Mouse (Mus musculus): ENCODE data around the gene Utrn. TPM values are rescaled to one million over a fixed set of nuclear protein-coding genes. Genes with fewer than 3 reads are reported as not detected.

Utrn gene
- polyA plus RNA-seq, 1 experiment from 2014 or later = 68.5 TPM

- Histone ChIP-seq H3K27me3 (ENCODE audit: control insufficient read depth, insufficient read depth, low read length) (no peaks in the 10 kb centered on the region), H3K9ac (ENCODE audit: low read depth, low read length) (no peak overlapping the region), H3K27ac (ENCODE audit: low read depth, low read length) (no peak overlapping the region), H3K36me3 (ENCODE audit: control insufficient read depth, insufficient read depth, low read length) (no peaks in the 10 kb centered on the region), H3K4me2 (no peak overlapping the region), H3K4me3 (ENCODE audit: low read depth, low read length) (no peak overlapping the region), H3K9me3 (replicated peaks; ENCODE audit: control insufficient read depth, low read length) (no peaks in the 10 kb centered on the region), H3K4me1 (ENCODE audit: control insufficient read depth, insufficient read depth, low read length) (no peaks in the 10 kb centered on the region; the same call in 1 of the 2 replicates)
- ATAC-seq (replicated peaks; ENCODE audit: insufficient number of reproducible peaks, low FRiP score, low TSS enrichment) = no peak
- 47% methylated on average over 2 of the region's 2 CpGs for WGBS (ENCODE audit: insufficient replicate concordance)
Measured at GRCm38 (mm10) chr10:12595379-12595778, 273.8 kb downstream of the Utrn start.

GRCm38 (mm10) chr10:12594958-12595357 is 274.2 kb downstream of the Utrn start:
- Histone ChIP-seq H3K9ac (ENCODE audit: low read depth, low read length) (no peak overlapping the region), H3K4me2 (no peak overlapping the region), H3K36me3 (ENCODE audit: control insufficient read depth, insufficient read depth, low read length) (no peaks in the 10 kb centered on the region), H3K27ac (ENCODE audit: low read depth, low read length) (no peak overlapping the region), H3K9me3 (replicated peaks; ENCODE audit: control insufficient read depth, low read length) (no peaks in the 10 kb centered on the region), H3K27me3 (ENCODE audit: control insufficient read depth, insufficient read depth, low read length) (no peaks in the 10 kb centered on the region), H3K4me1 (ENCODE audit: control insufficient read depth, insufficient read depth, low read length) (no peaks in the 10 kb centered on the region; the same call in 1 of the 2 replicates), H3K4me3 (ENCODE audit: low read depth, low read length) (no peak overlapping the region)
- no peak for ATAC-seq (replicated peaks; ENCODE audit: insufficient number of reproducible peaks, low FRiP score, low TSS enrichment)
- 84% methylated on average over 8 of the region's 8 CpGs for WGBS (ENCODE audit: insufficient replicate concordance)

GRCm38 (mm10) chr10:12593071-12593470 is 276.1 kb downstream of the Utrn start:
- H3K9me3 ChIP-seq (replicated peaks; ENCODE audit: control insufficient read depth, low read length) = no peaks in the 10 kb centered on the region
- no peak overlapping the region for H3K9ac ChIP-seq (ENCODE audit: low read depth, low read length)
- no peak overlapping the region for H3K4me3 ChIP-seq (ENCODE audit: low read depth, low read length)
- H3K4me1 ChIP-seq (ENCODE audit: control insufficient read depth, insufficient read depth, low read length) = no peaks in the 10 kb centered on the region; the same call in 1 of the 2 replicates
- H3K27ac ChIP-seq (ENCODE audit: low read depth, low read length) = no peak overlapping the region
- no peak overlapping the region for H3K4me2 ChIP-seq
- ATAC-seq (replicated peaks; ENCODE audit: insufficient number of reproducible peaks, low FRiP score, low TSS enrichment) = no peak
- H3K36me3 ChIP-seq (ENCODE audit: control insufficient read depth, insufficient read depth, low read length) = no peaks in the 10 kb centered on the region
- no peaks in the 10 kb centered on the region for H3K27me3 ChIP-seq (ENCODE audit: control insufficient read depth, insufficient read depth, low read length)

GRCm38 (mm10) chr10:12591946-12592345 is 277.2 kb downstream of the Utrn start:
- ATAC-seq (replicated peaks; ENCODE audit: insufficient number of reproducible peaks, low FRiP score, low TSS enrichment) = no peak
- Histone ChIP-seq H3K4me2 (no peak overlapping the region), H3K27ac (ENCODE audit: low read depth, low read length) (no peak overlapping the region), H3K9ac (ENCODE audit: low read depth, low read length) (no peak overlapping the region), H3K4me1 (ENCODE audit: control insufficient read depth, insufficient read depth, low read length) (no peaks in the 10 kb centered on the region; the same call in 1 of the 2 replicates), H3K9me3 (replicated peaks; ENCODE audit: control insufficient read depth, low read length) (no peaks in the 10 kb centered on the region), H3K36me3 (ENCODE audit: control insufficient read depth, insufficient read depth, low read length) (no peaks in the 10 kb centered on the region), H3K4me3 (ENCODE audit: low read depth, low read length) (no peak overlapping the region), H3K27me3 (ENCODE audit: control insufficient read depth, insufficient read depth, low read length) (no peaks in the 10 kb centered on the region)
- 63% methylated on average over 5 of the region's 5 CpGs for WGBS (ENCODE audit: insufficient replicate concordance)

GRCm38 (mm10) chr10:12588051-12588450 is 281.1 kb downstream of the Utrn start:
- Histone ChIP-seq H3K27me3 (ENCODE audit: control insufficient read depth, insufficient read depth, low read length) (no peaks in the 10 kb centered on the region), H3K4me1 (ENCODE audit: control insufficient read depth, insufficient read depth, low read length) (no peaks in the 10 kb centered on the region), H3K36me3 (ENCODE audit: control insufficient read depth, insufficient read depth, low read length) (no peaks in the 10 kb centered on the region), H3K27ac (ENCODE audit: low read depth, low read length) (no peak overlapping the region), H3K9me3 (replicated peaks; ENCODE audit: control insufficient read depth, low read length) (no peaks in the 10 kb centered on the region), H3K9ac (ENCODE audit: low read depth, low read length) (no peak overlapping the region), H3K4me3 (ENCODE audit: low read depth, low read length) (no peak overlapping the region), H3K4me2 (no peak overlapping the region)
- WGBS (ENCODE audit: insufficient replicate concordance) = 83% methylated on average over 7 of the region's 7 CpGs
- no peak for ATAC-seq (replicated peaks; ENCODE audit: insufficient number of reproducible peaks, low FRiP score, low TSS enrichment)

- no peak overlapping the region for H3K27ac ChIP-seq (ENCODE audit: low read depth, low read length)
- H3K9me3 ChIP-seq (replicated peaks; ENCODE audit: control insufficient read depth, low read length) = no peaks in the 10 kb centered on the region
- WGBS (ENCODE audit: insufficient replicate concordance) = 68% methylated on average over 1 of the region's 1 CpGs
- no peaks in the 10 kb centered on the region for H3K27me3 ChIP-seq (ENCODE audit: control insufficient read depth, insufficient read depth, low read length)
- no peaks in the 10 kb centered on the region for H3K4me1 ChIP-seq (ENCODE audit: control insufficient read depth, insufficient read depth, low read length)
- H3K36me3 ChIP-seq (ENCODE audit: control insufficient read depth, insufficient read depth, low read length) = no peaks in the 10 kb centered on the region
- no peak overlapping the region for H3K9ac ChIP-seq (ENCODE audit: low read depth, low read length)
- ATAC-seq (replicated peaks; ENCODE audit: insufficient number of reproducible peaks, low FRiP score, low TSS enrichment) = no peak
- H3K4me3 ChIP-seq (ENCODE audit: low read depth, low read length) = no peak overlapping the region
- no peak overlapping the region for H3K4me2 ChIP-seq
Measured at GRCm38 (mm10) chr10:12587318-12587717, 281.8 kb downstream of the Utrn start.

GRCm38 (mm10) chr10:12586825-12587224 is 282.3 kb downstream of the Utrn start:
- 91% methylated on average over 2 of the region's 2 CpGs for WGBS (ENCODE audit: insufficient replicate concordance)
- Histone ChIP-seq H3K4me2 (no peak overlapping the region), H3K36me3 (ENCODE audit: control insufficient read depth, insufficient read depth, low read length) (no peaks in the 10 kb centered on the region), H3K27me3 (ENCODE audit: control insufficient read depth, insufficient read depth, low read length) (no peaks in the 10 kb centered on the region), H3K9ac (ENCODE audit: low read depth, low read length) (no peak overlapping the region), H3K27ac (ENCODE audit: low read depth, low read length) (no peak overlapping the region), H3K4me1 (ENCODE audit: control insufficient read depth, insufficient read depth, low read length) (no peaks in the 10 kb centered on the region), H3K9me3 (replicated peaks; ENCODE audit: control insufficient read depth, low read length) (no peaks in the 10 kb centered on the region), H3K4me3 (ENCODE audit: low read depth, low read length) (no peak overlapping the region)
- ATAC-seq (replicated peaks; ENCODE audit: insufficient number of reproducible peaks, low FRiP score, low TSS enrichment) = no peak

- WGBS (ENCODE audit: insufficient replicate concordance) = 70% methylated on average over 1 of the region's 1 CpGs
- Histone ChIP-seq H3K4me1 (ENCODE audit: control insufficient read depth, insufficient read depth, low read length) (no peaks in the 10 kb centered on the region), H3K9me3 (replicated peaks; ENCODE audit: control insufficient read depth, low read length) (no peaks in the 10 kb centered on the region), H3K4me3 (ENCODE audit: low read depth, low read length) (no peak overlapping the region), H3K27me3 (ENCODE audit: control insufficient read depth, insufficient read depth, low read length) (no peaks in the 10 kb centered on the region), H3K4me2 (no peak overlapping the region), H3K9ac (ENCODE audit: low read depth, low read length) (no peak overlapping the region), H3K27ac (ENCODE audit: low read depth, low read length) (no peak overlapping the region), H3K36me3 (ENCODE audit: control insufficient read depth, insufficient read depth, low read length) (no peaks in the 10 kb centered on the region)
- ATAC-seq (replicated peaks; ENCODE audit: insufficient number of reproducible peaks, low FRiP score, low TSS enrichment) = no peak
Measured at GRCm38 (mm10) chr10:12586200-12586599, 283.0 kb downstream of the Utrn start.

- H3K9me3 ChIP-seq (replicated peaks; ENCODE audit: control insufficient read depth, low read length) = no peaks in the 10 kb centered on the region
- ATAC-seq (replicated peaks; ENCODE audit: insufficient number of reproducible peaks, low FRiP score, low TSS enrichment) = no peak
- no peak overlapping the region for H3K9ac ChIP-seq (ENCODE audit: low read depth, low read length)
Measured at GRCm38 (mm10) chr10:12583473-12583872, 285.7 kb downstream of the Utrn start.

More at GRCm38 (mm10) chr10:12583473-12583872, 285.7 kb downstream of the Utrn start:
- Histone ChIP-seq H3K4me2 (no peak overlapping the region), H3K4me1 (ENCODE audit: control insufficient read depth, insufficient read depth, low read length) (no peaks in the 10 kb centered on the region), H3K36me3 (ENCODE audit: control insufficient read depth, insufficient read depth, low read length) (no peaks in the 10 kb centered on the region), H3K27ac (ENCODE audit: low read depth, low read length) (no peak overlapping the region), H3K4me3 (ENCODE audit: low read depth, low read length) (no peak overlapping the region), H3K27me3 (ENCODE audit: control insufficient read depth, insufficient read depth, low read length) (no peaks in the 10 kb centered on the region)
- WGBS (ENCODE audit: insufficient replicate concordance) = 91% methylated on average over 3 of the region's 3 CpGs
